8 mouse cellular contexts compared by ENCODE assay signal in the genomic region with DNA sequence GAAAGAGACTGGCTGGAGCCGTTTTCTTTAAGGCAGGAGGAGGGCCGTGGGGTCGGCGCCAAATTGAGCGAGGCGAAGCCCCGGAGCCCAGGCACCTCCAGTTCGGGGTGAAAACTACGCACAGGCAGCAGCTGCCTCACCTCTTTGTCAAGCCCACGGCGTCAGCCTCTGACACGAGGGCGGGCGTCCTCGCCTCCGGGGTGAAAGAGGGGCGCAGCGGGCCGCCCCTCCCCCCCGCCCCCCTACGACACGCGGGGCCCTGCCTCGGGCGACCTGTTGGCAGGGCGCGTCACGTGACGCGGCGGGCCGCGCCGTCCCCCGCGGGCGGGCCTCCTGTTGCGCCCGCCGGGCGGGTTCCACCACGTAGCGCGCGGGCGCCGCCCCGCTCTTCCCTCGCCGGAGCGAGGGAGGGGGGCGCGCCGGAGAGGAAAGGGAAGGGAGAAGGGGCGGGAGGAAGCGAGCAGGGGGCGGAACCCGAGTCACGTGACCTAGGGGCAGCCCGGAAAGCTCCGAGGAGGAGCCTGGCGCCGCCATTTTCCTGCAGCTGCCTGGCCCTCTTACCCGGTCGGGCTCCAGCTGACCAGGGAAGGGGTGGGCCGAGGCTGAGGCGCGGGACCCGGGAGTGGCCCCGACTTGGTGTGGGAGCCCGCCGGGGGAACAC. TPM values are rescaled to one million over a fixed set of nuclear protein-coding genes. Genes with fewer than 3 reads are reported as not detected.
DNase-seq lines count a peak whose midpoint lies in the region; ATAC-seq and TF ChIP-seq lines count a peak whose summit lies in the region.

Gene Picalm (plus strand): TSS at position 482 of the 661 bp plus-strand sequence.

- H3K4me3 ChIP-seq in ES-E14 (ENCODE audit: insufficient read depth in 1 of 2, low read depth in 1 of 2, low read length in 2 of 2, poor library complexity in 1 of 2, severe bottlenecking in 1 of 2): peak within 1 kb of the TSS; percentile 95 to 97
- H3K4me3 ChIP-seq in forebrain, embryonic 16.5 days (replicated peaks; ENCODE audit: low read length): peak within 1 kb of the TSS; percentile 96
- peak within 1 kb of the TSS; percentile 81 for H3K4me3 ChIP-seq in layer of hippocampus, adult 2 months
- H3K4me3 ChIP-seq in lung, embryonic 14.5 days (ENCODE audit: low read depth, low read length): peak within 1 kb of the TSS; percentile 96
- H3K4me3 ChIP-seq in olfactory bulb, adult 2 months (ENCODE audit: insufficient read depth, low read depth, low read length): peak within 1 kb of the TSS; percentile 82
- H3K4me3 ChIP-seq in thymus, adult 2 months (ENCODE audit: control insufficient read depth, insufficient read depth, low read length): peak within 1 kb of the TSS; percentile 97

- WGBS in forebrain, embryonic 16.5 days: 0% methylated on average over 50 of the region's 72 CpGs
- under 1% methylated on average over 57 of the region's 72 CpGs for WGBS in lung, embryonic 14.5 days
- under 1% methylated on average over 70 of the region's 72 CpGs for WGBS in olfactory bulb, adult 2 months
- WGBS in thymus, adult 2 months: under 1% methylated on average over 64 of the region's 72 CpGs

- intact Hi-C loops in heart, postnatal 36 days (cut with DNase I): loop anchor here (1.0 to 5.0 kb wide), 2 partner anchors 100 to 723 kb away; no protein-coding TSS in a partner anchor

- H3K4me1 ChIP-seq in ES-E14 (ENCODE audit: control insufficient read depth in 2 of 2, insufficient read depth in 2 of 2, low read length in 2 of 2, poor library complexity in 1 of 2): peaks cover 0 to 4% of the 10 kb centered on the region in 2 experiments; a peak in 1 of 4 replicates
- peaks cover 19% of the 10 kb centered on the region for H3K4me1 ChIP-seq in forebrain, embryonic 16.5 days (replicated peaks; ENCODE audit: control insufficient read depth, insufficient read depth, low read length)
- H3K4me1 ChIP-seq in lung, embryonic 14.5 days (ENCODE audit: insufficient read depth): 0 out of 2 replicates have a peak, but pooled peaks cover 15% of the 10 kb centered on the region
- H3K4me1 ChIP-seq in olfactory bulb, adult 2 months (ENCODE audit: control insufficient read depth, insufficient read depth, low read length): no peaks in the 10 kb centered on the region
- no peaks in the 10 kb centered on the region; the same call in 1 of the 2 replicates for H3K4me1 ChIP-seq in thymus, adult 2 months (replicated peaks; ENCODE audit: control insufficient read depth, insufficient read depth, low read length)

- no peaks in the 10 kb centered on the region for H3K9me3 ChIP-seq in ES-E14 (ENCODE audit: control insufficient read depth, insufficient read depth, low read depth, low read length)
- no peaks in the 10 kb centered on the region for H3K9me3 ChIP-seq in forebrain, embryonic 16.5 days (ENCODE audit: control insufficient read depth, low read length)
- no peaks in the 10 kb centered on the region for H3K9me3 ChIP-seq in lung, embryonic 14.5 days (ENCODE audit: low read depth, low read length)

- no peaks in the 10 kb centered on the region for H3K27me3 ChIP-seq in forebrain, embryonic 16.5 days (replicated peaks; ENCODE audit: control insufficient read depth, insufficient read depth, low read length)
- H3K27me3 ChIP-seq in lung, embryonic 14.5 days (ENCODE audit: insufficient read depth, low read length): no peaks in the 10 kb centered on the region
- H3K27me3 ChIP-seq in thymus, adult 2 months (ENCODE audit: control insufficient read depth, insufficient read depth, low read length): no peaks in the 10 kb centered on the region

- H3K36me3 ChIP-seq in ES-E14 (ENCODE audit: control insufficient read depth, insufficient read depth, low read length, poor library complexity, severe bottlenecking): no peaks in the 10 kb centered on the region
- no peaks in the 10 kb centered on the region for H3K36me3 ChIP-seq in forebrain, embryonic 16.5 days (ENCODE audit: control insufficient read depth, insufficient read depth)
- H3K36me3 ChIP-seq in lung, embryonic 14.5 days (ENCODE audit: insufficient read depth): no peaks in the 10 kb centered on the region
- H3K36me3 ChIP-seq in thymus, adult 2 months (ENCODE audit: control insufficient read depth, insufficient read depth, low read length): no peaks in the 10 kb centered on the region

- H3K4me2 ChIP-seq in forebrain, embryonic 16.5 days (ENCODE audit: low read length): peak within 1 kb of the TSS; percentile 89
- peak within 1 kb of the TSS; percentile 64 for H3K4me2 ChIP-seq in lung, embryonic 14.5 days

- peak; percentile 92 for ATAC-seq in forebrain, embryonic 16.5 days
- peak; percentile 94 for ATAC-seq in lung, embryonic 14.5 days (ENCODE audit: insufficient read depth)

- TF ChIP-seq CTCF in layer of hippocampus, adult 2 months (conservative IDR thresholded peaks at IDR 0.05): no peak
- no peak for TF ChIP-seq CTCF in lung, embryonic 14.5 days (IDR thresholded peaks at IDR 0.05; ENCODE audit: low read depth)
- TF ChIP-seq CTCF in olfactory bulb, adult 2 months (IDR thresholded peaks at IDR 0.05; ENCODE audit: insufficient read depth, low read depth, low read length): no peak
- peak; percentile 72; the same call in 1 of the 2 replicates for TF ChIP-seq CTCF in thymus, adult 2 months (IDR thresholded peaks at IDR 0.05; ENCODE audit: borderline replicate concordance, control insufficient read depth, extremely low read depth, insufficient read depth, low read length, poor library complexity)

- peak within 1 kb of the TSS; percentile 93 for H3K9ac ChIP-seq in ES-E14 (ENCODE audit: insufficient read depth, low read depth, low read length, poor library complexity, severe bottlenecking)
- H3K9ac ChIP-seq in forebrain, embryonic 16.5 days (replicated peaks; ENCODE audit: low read depth, low read length): peak within 1 kb of the TSS; percentile 97
- H3K9ac ChIP-seq in lung, embryonic 14.5 days: peak within 1 kb of the TSS; percentile 98

- DNase-seq in ES-E14 (ENCODE audit: low read depth, low spot score): peak; percentile 96
- peak; percentile 97 for DNase-seq in cerebellum, adult 11-12 months
- DNase-seq in heart, postnatal 36 days: peak; percentile 98 to 99
- peak; percentile 97 to 98 for DNase-seq in layer of hippocampus, adult 2 months (ENCODE audit: low spot score in 2 of 2)
- peak; percentile 99 for DNase-seq in lung, embryonic 14.5 days
- DNase-seq in thymus, adult 2 months: peak; percentile 99

- in situ Hi-C loops in ES-E14 (cut with MboI; ENCODE audit: low sequenced_read_pairs in 2 of 2, unreplicated experiment in 2 of 2): no loop called here

- H3K27ac ChIP-seq in ES-E14 (ENCODE audit: insufficient read depth, low read depth, low read length, poor library complexity, severe bottlenecking): peak within 1 kb of the TSS; percentile 92
- H3K27ac ChIP-seq in forebrain, embryonic 16.5 days (ENCODE audit: low read length): peak within 1 kb of the TSS; percentile 96
- peak within 1 kb of the TSS; percentile 99 for H3K27ac ChIP-seq in layer of hippocampus, adult 2 months
- H3K27ac ChIP-seq in lung, embryonic 14.5 days (ENCODE audit: low read depth): peak within 1 kb of the TSS; percentile 99
- peak within 1 kb of the TSS; percentile 71 for H3K27ac ChIP-seq in olfactory bulb, adult 2 months (ENCODE audit: insufficient read depth, low read depth, low read length)
- H3K27ac ChIP-seq in thymus, adult 2 months (ENCODE audit: control insufficient read depth, insufficient read depth, low read length): peak within 1 kb of the TSS; percentile 86

- peak; percentile 61 for TF ChIP-seq POLR2A in olfactory bulb, adult 2 months (IDR thresholded peaks at IDR 0.05; ENCODE audit: insufficient read depth, low read depth, low read length)
- TF ChIP-seq POLR2A in thymus, adult 2 months (IDR thresholded peaks at IDR 0.05; ENCODE audit: control insufficient read depth, extremely low read depth, insufficient read depth, low read length, poor library complexity): no peak; the same call in none of the 2 replicates

TF ChIP-seq in ES-E14, 5 proteins besides CTCF, POLR2A, EP300 and RAD21:
- TF ChIP-seq CHD2 (IDR thresholded peaks at IDR 0.05; ENCODE audit: low read depth, low read length) (no peak), ZC3H11A (IDR thresholded peaks at IDR 0.05; ENCODE audit: borderline replicate concordance, low read depth, low read length) (no peak), ZNF384 (IDR thresholded peaks at IDR 0.05; ENCODE audit: low read depth, low read length) (no peak; the same call in 1 of the 2 replicates), MAFK (IDR thresholded peaks at IDR 0.05; ENCODE audit: insufficient read depth, low read depth, low read length) (no peak), HCFC1 (IDR thresholded peaks at IDR 0.05; ENCODE audit: borderline replicate concordance, insufficient read depth, low read length) (no peak)
TF ChIP-seq in ES-E14: peak in this region for 0.

RNA-seq across cellular contexts. Expression of gene Picalm, which starts in this region (rescaled TPM):
- total RNA-seq in ES-E14 (2012; rRNA removed): 86.2 and 125 TPM in 2 replicates
- 41.7 and 51.2 TPM in 2 replicates for polyA plus RNA-seq in forebrain, embryonic 16.5 days (2015; fragmentation: Nextera tagmentation; extraction: Ambion mirVana)
- 100 to 1,000 TPM; 113 to 122 TPM for total RNA-seq in heart, postnatal 36 days (2021)
- 100 to 1,000 TPM; 143 to 151 TPM for total RNA-seq in layer of hippocampus, adult 2 months (2021)
- polyA plus RNA-seq in lung, embryonic 14.5 days (2014; fragmentation: Nextera tagmentation; extraction: Ambion mirVana): 53.6 and 59.9 TPM in 2 replicates
- polyA plus RNA-seq in olfactory bulb, adult 2 months (2012; ENCODE audit: insufficient read depth, insufficient read length, low replicate concordance, missing spikeins): 64.3 TPM in 1 of 2 replicates, not detected in the other
- polyA plus RNA-seq in thymus, adult 2 months (2012; rRNA removed): 65.0 and 65.2 TPM in 2 replicates

Comparison
In these comparisons a context has a peak if more than half of its experiments do, and no peak if none do; other contexts are left out.
1. Peak in every context shown above with its lines: DNase-seq, ATAC-seq, H3K4me3 ChIP-seq and H3K27ac ChIP-seq.